Mouse (Mus musculus) thymus, adult 2 months (tissue): Measurements from ENCODE around the gene Dcaf17.

Experiments used
- CTCF ChIP-seq: fragments of 200-500 bp; IDR thresholded peaks from 2 replicates; pipeline ENCODE4 v1.5.1; 2012; ENCODE audit warnings: mild to moderate bottlenecking, control low read depth, low read length, moderate library complexity, borderline replicate concordance; ENCODE audit not compliant: control insufficient read depth, poor library complexity, insufficient read depth; ENCODE audit errors: extremely low read depth
- POLR2A ChIP-seq: fragments of 200-500 bp; IDR thresholded peaks from 2 replicates; pipeline ENCODE4 v1.6.1; 2012; ENCODE audit warnings: mild to moderate bottlenecking, low read length, control low read depth, moderate library complexity; ENCODE audit not compliant: control insufficient read depth, poor library complexity, insufficient read depth; ENCODE audit errors: extremely low read depth

GRCm38 (mm10) chr2:71102621-71103291, 47.6 kb downstream of the Dcaf17 start:
- no peak for TF ChIP-seq CTCF
- no peak for TF ChIP-seq POLR2A
